27 mouse cellular contexts compared by ENCODE assay signal in genomic region chr3:103494043-103494442, GRCm38 (mm10).
DNase-seq lines count a peak whose midpoint lies in the region; ATAC-seq and TF ChIP-seq lines count a peak whose summit lies in the region.
"Had no signal": no experiment of that assay in that cellular context is flagged by ENCODE, and none has a peak within 500 bp of the region (broad histone marks: within the 10 kb centered on the region; RNA-seq: fewer than 3 reads in every experiment).

No protein-coding gene starts in this region.

- no peak for TF ChIP-seq CTCF in layer of hippocampus, adult 2 months (conservative IDR thresholded peaks at IDR 0.05)

- no peak overlapping the region for H3K4me3 ChIP-seq in layer of hippocampus, adult 2 months
- H3K4me3 ChIP-seq: forebrain, embryonic 15.5 days; limb, embryonic 13.5 days; liver, embryonic 12.5 days; midbrain, embryonic 12.5 days; stomach, embryonic 15.5 days had no signal

- DNase-seq in heart, adult 11 months: peak; percentile 23
- no peak for DNase-seq in heart, adult 8-10 months (ENCODE audit: low spot score)
- DNase-seq in large intestine, adult 2 months (ENCODE audit: low read depth, low spot score): peak; percentile 79
- DNase-seq in cerebellum, adult 9-10 months: no peak
- DNase-seq in layer of hippocampus, adult 2 months (ENCODE audit: low spot score in 2 of 2): no peak
- no peak for DNase-seq in cerebellum, postnatal 4 days (ENCODE audit: low spot score in 2 of 2)
- DNase-seq: adrenal gland, postnatal 10 days; cerebellum, adult 18-20 months; cerebellum, postnatal 25 days; gastrocnemius, postnatal 14 days; kidney, adult 18-20 months; lung, adult 18-20 months; lung, postnatal 10 days; retina, postnatal 1 day; right cerebral cortex, postnatal 25 days; spleen, adult 18-20 months; thymus, adult 18-20 months; thymus, postnatal 36 days had no signal

- H3K27ac ChIP-seq in layer of hippocampus, adult 2 months: no peak overlapping the region
- H3K27ac ChIP-seq: forebrain, embryonic 15.5 days; hindbrain, postnatal 0 days; kidney, postnatal 0 days; limb, embryonic 13.5 days; liver, embryonic 12.5 days; midbrain, embryonic 12.5 days; stomach, embryonic 15.5 days had no signal

- 29% methylated on average over 3 of the region's 3 CpGs for WGBS in large intestine, adult 2 months

- ATAC-seq in common myeloid progenitor, adult 5-6 weeks (replicated peaks; ENCODE audit: low read depth, poor library complexity, severe bottlenecking): 0 out of 2 replicates have a peak, but pooled peaks have one; percentile 18
- ATAC-seq: forebrain, embryonic 15.5 days; hindbrain, postnatal 0 days; liver, embryonic 12.5 days; Patski had no signal

Comparison
In these comparisons a context has a peak if more than half of its experiments do, and no peak if none do; other contexts are left out.
1. DNase-seq: peak in heart, adult 11 months (single experiment) and large intestine, adult 2 months (single experiment); none in heart, adult 8-10 months (single experiment), cerebellum, adult 9-10 months (single experiment), layer of hippocampus, adult 2 months (0 of 2) and cerebellum, postnatal 4 days (0 of 2).